Mouse (Mus musculus) hindlimb bud, embryonic 11.5 days (tissue): ENCODE data around the gene Hacd2.

Experiments used
- DNase-seq: peaks from one replicate; pipeline ENCODE4 v3.0.0-alpha.2; 2012; ENCODE audit warnings: low read depth, low spot score; ENCODE audit errors: extremely low spot score

Gene Hacd2

GRCm38 (mm10) chr16:35054432-35055193 is 32.4 kb downstream of the Hacd2 start:
- no peak for DNase-seq

GRCm38 (mm10) chr16:35055194-35055506 is 32.9 kb downstream of the Hacd2 start:
- DNase-seq: no peak

GRCm38 (mm10) chr16:35055861-35056260 is 33.6 kb downstream of the Hacd2 start:
- DNase-seq: no peak

GRCm38 (mm10) chr16:35056306-35056705 is 34.1 kb downstream of the Hacd2 start:
- DNase-seq: peak; percentile 30

- no peak for DNase-seq
Measured at GRCm38 (mm10) chr16:35056786-35057185, 34.6 kb downstream of the Hacd2 start.

- no peak for DNase-seq
Measured at GRCm38 (mm10) chr16:35061017-35061416, 38.8 kb downstream of the Hacd2 start.

GRCm38 (mm10) chr16:35065724-35066123 is 43.5 kb downstream of the Hacd2 start:
- no peak for DNase-seq

GRCm38 (mm10) chr16:35067095-35067494 is 44.9 kb downstream of the Hacd2 start:
- DNase-seq: no peak

- no peak for DNase-seq
Measured at GRCm38 (mm10) chr16:35067631-35068030, 45.4 kb downstream of the Hacd2 start.

- no peak for DNase-seq
Measured at GRCm38 (mm10) chr16:35068886-35069285, 46.7 kb downstream of the Hacd2 start.

GRCm38 (mm10) chr16:35074436-35074835 is 52.2 kb downstream of the Hacd2 start:
- DNase-seq: no peak

GRCm38 (mm10) chr16:35075643-35076042 is 53.4 kb downstream of the Hacd2 start:
- DNase-seq: no peak

GRCm38 (mm10) chr16:35093500-35093899 is 71.3 kb downstream of the Hacd2 start:
- DNase-seq: no peak

GRCm38 (mm10) chr16:35097870-35098530 is 75.8 kb downstream of the Hacd2 start:
- no peak for DNase-seq

- peak; percentile 74 for DNase-seq
Measured at GRCm38 (mm10) chr16:35101751-35102420, 79.7 kb downstream of the Hacd2 start.

GRCm38 (mm10) chr16:35102866-35103620 is 80.8 kb downstream of the Hacd2 start:
- no peak for DNase-seq

- DNase-seq: no peak
Measured at GRCm38 (mm10) chr16:35107985-35108384, 85.8 kb downstream of the Hacd2 start.

- no peak for DNase-seq
Measured at GRCm38 (mm10) chr16:35109156-35109555, 86.9 kb downstream of the Hacd2 start.

GRCm38 (mm10) chr16:35109656-35110291 is 87.5 kb downstream of the Hacd2 start:
- no peak for DNase-seq

- peak; percentile 87 for DNase-seq
Measured at GRCm38 (mm10) chr16:35110410-35111142, 88.3 kb downstream of the Hacd2 start.
